Mouse (Mus musculus): Measurements from ENCODE around the gene Nme4. TPM values are rescaled to one million over a fixed set of nuclear protein-coding genes. Genes with fewer than 3 reads are reported as not detected.

Gene Nme4
- total RNA-seq, 2 experiments from 2014 or later = 3.4 to 5.9 TPM

DNA sequence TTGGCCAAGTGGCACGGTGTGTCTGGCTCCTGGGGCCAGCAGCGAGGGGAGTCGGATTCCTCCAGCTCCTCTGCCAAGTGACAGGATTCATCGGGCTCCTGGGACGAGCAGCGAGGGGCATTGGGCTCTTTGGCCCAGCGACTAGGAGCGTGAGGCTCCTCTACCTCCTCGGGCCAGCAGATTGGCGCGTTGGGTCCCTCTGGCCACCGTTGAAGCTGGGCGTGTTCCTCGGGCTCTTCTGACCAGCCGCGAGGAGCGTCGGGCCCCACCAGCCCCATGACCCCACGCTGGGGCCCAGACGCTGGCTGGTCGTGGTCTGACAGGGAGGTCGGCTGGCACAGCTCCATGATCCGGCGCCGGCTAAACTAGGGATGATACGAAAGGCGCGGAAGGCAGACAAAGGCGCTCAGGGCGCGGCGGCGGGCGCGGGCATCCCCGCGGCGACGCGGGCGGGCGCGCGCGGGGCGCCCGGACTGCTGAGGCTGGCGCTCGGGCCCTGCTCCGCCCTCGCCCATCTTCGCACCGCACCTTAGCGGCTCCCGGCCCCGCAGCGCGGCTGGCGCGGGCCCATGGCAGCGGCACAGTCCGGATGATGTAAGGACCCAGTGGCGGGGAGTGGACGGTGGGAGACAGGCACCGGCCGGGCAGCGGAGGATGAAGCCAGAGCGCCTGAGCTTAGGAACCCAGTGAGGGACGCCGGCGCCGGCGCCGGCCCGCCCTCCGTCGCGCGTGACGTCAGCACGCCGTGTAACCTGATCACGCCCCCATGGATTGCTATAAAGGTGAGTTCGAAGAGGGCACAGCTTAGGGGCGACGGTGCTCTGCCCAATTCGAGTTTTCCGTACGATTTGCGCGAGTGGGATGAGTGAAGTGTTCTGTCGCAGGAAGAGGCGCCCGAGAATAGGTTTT is 26.3 kb downstream of the Nme4 start, which contains the start of gene Rab11fip3:
Gene Rab11fip3 (minus strand): TSS at position 725 of the 909 bp plus-strand sequence.
- peak; percentile 76 for ATAC-seq (replicated peaks; ENCODE audit: low FRiP score, poor library complexity, severe bottlenecking)

DNA sequence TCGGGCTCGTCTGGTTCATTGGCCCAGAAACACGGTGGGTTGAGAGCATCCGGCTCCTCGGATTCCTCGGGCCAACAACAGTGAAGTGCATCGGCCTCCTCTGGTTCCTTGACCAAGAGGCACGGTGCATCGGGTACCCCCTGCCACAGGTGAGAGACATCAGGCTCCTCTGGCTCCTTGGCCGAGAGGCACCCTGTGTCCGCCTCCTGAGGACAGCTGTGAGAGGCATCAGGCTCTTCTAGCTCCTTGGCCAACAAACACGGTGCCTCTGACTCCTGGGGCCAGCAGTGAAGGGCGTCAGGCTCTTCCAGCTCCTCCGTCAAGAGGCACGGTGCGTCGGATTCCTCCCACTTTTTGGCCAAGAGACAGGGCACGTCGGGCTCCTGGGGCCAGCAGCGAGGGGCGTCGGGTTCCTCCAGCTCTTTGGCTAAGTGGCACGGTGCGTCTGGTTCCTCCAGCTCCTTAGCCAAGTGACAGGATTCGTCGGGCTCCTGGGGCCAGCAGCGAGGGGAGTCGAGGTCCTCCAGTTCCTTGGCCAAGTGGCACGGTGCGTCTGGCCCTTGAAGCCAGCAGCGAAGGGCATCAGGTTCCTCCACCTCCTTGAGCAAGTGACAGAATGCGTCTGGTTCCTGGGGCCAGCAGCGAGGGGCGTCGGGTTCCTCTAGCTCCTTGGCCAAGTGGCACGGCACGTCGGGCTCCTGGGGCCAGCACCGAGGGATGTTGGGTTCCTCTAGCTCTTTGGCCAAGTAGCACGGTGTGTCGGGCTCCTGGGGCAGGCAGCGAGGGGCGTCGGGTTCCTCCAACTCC is 27.2 kb downstream of the Nme4 start:
- no peak for ATAC-seq (replicated peaks; ENCODE audit: low FRiP score, poor library complexity, severe bottlenecking)

GRCm38 (mm10) chr17:26066488-26067020 is 28.8 kb downstream of the Nme4 start:
- no peak for ATAC-seq (replicated peaks; ENCODE audit: low FRiP score, poor library complexity, severe bottlenecking)

DNA sequence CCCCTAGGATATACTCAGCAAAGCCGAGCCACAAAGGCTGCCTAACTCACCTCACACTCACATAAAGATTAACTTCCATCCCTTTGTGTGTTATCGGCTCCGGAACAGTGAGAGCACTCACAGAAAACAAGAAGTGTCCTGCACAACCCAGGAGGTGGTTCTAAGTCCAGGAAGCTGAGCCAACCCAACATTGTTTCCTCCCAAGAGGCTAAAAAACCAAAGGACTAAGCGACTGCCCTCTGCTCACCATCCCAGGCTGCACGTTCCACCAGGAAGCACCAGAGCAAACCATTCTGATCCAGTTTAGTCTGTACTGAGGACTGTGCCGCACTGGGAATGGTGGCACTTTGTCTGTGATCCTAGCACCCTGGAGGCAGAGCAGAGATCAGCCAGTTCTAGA is 30.5 kb downstream of the Nme4 start:
- no peak for ATAC-seq (replicated peaks; ENCODE audit: low FRiP score, poor library complexity, severe bottlenecking)

GRCm38 (mm10) chr17:26057787-26058567 is 37.4 kb downstream of the Nme4 start:
- no peak for ATAC-seq (replicated peaks; ENCODE audit: low FRiP score, poor library complexity, severe bottlenecking)

- ATAC-seq (replicated peaks; ENCODE audit: low FRiP score, poor library complexity, severe bottlenecking) = no peak
Measured at GRCm38 (mm10) chr17:26057278-26057677, 38.1 kb downstream of the Nme4 start.

GRCm38 (mm10) chr17:26055164-26055563 is 40.2 kb downstream of the Nme4 start:
- no peak for ATAC-seq (replicated peaks; ENCODE audit: low FRiP score, poor library complexity, severe bottlenecking)

GRCm38 (mm10) chr17:26054133-26054845 is 41.1 kb downstream of the Nme4 start:
- ATAC-seq (replicated peaks; ENCODE audit: low FRiP score, poor library complexity, severe bottlenecking) = no peak

DNA sequence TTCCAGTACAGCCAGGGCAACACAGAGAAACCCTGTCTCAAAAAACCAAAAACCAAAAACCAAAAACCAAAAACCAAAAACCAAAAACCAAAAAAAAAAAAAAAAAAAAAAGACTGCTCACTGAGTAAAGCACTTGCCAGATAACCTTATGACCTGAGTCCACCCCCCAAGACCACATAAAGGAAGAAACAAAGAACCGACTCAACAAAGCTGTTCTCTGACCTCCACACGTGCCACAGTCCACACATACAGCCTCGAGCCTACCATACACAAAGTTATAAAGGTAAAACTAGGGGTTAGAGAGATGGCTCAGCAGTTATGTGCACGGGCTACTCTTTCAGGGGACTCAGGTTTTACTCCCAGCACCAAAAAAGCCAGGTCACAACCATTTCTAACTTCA is 42.7 kb downstream of the Nme4 start:
- no peak for ATAC-seq (replicated peaks; ENCODE audit: low FRiP score, poor library complexity, severe bottlenecking)

GRCm38 (mm10) chr17:26052074-26052473 is 43.3 kb downstream of the Nme4 start:
- no peak for ATAC-seq (replicated peaks; ENCODE audit: low FRiP score, poor library complexity, severe bottlenecking)

- no peak for ATAC-seq (replicated peaks; ENCODE audit: low FRiP score, poor library complexity, severe bottlenecking)
Measured at GRCm38 (mm10) chr17:26048118-26048517, 47.3 kb downstream of the Nme4 start.

DNA sequence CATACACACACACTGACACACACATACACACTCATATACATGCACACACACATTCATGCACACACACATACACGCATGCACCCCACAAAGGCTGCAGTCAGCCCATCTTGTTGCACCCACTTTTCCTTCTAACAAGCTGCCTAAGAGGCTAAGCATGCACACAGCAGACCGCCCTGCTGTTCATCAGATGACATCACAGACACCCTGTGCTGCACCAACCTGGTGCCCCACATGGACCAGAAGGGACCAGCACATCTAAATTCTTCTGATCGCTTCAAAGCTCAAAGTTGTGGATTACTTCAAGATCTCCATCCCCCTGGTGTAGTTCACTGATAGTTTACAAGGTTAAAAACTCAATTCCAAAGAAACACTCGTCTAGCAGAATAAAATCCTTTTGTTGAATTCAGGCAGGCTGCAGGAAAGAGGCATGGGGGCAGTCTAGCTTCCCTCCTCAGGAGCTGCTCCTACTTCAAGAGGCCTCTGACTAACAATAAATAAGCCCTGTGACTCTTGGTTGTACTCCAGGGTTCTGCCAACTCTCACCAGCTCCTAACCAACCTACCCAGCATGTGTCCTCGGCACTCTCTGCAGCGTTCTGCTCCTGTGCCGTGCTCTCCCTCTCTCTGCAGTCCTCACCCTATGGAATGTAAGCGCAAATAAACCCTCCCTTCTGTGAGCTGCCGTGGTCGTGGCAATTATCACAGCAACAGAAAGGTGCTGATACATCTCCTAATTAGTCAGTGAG is 49.0 kb downstream of the Nme4 start:
- ATAC-seq (replicated peaks; ENCODE audit: low FRiP score, poor library complexity, severe bottlenecking) = no peak

DNA sequence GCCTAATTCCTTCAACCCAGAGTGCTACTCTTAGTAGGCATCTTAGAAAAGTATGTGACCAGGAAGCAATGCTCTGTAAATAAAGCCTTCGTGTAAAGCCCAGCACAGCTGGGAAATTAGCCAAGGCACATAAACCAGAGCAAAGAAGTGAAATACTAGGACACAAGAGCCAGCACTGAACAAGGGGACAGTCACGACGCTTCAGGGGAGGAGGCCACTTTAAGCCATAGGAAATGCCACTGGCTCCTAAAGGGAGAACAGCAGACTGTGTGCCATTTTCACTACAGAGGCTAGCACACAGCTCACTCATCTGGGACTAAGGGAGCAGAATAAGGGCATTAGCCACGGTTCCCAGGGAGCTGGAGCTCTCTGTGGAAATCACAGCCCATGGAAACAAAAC is 50.1 kb downstream of the Nme4 start:
- no peak for ATAC-seq (replicated peaks; ENCODE audit: low FRiP score, poor library complexity, severe bottlenecking)

- no peak for ATAC-seq (replicated peaks; ENCODE audit: low FRiP score, poor library complexity, severe bottlenecking)
Measured at GRCm38 (mm10) chr17:26043249-26043636, 52.2 kb downstream of the Nme4 start.

DNA sequence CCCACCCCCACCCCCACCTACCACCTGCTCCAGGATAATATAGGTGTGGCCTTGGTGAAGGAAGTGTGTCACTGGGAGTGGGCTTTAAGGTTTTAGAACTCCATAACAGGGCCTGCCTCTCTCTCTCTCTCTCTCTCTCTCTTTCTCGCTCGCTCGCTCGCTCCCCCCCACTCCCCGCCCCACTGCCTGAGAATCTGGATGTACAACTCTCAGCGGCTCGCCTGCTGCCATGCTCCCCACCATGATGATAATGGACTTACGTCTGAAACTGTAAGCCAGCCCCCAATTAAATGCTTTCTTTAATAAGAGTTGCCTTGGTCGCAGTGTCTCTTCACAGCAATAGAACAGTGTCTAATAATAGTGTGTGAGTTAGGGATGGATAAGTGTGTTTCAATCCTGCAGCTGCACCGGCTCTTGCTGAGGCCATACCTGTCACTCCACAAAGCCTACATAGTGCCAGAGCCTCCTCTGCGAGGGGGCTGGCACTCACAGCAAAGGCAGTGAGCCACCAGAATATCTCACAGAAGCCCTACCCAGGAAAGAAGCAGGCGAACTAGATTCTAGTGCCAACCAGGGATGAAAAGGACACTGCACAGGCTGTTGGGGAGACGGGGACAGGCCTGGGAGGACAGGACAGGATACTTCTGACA is 52.7 kb downstream of the Nme4 start:
- no peak for ATAC-seq (replicated peaks; ENCODE audit: low FRiP score, poor library complexity, severe bottlenecking)
